Mouse (Mus musculus): ENCODE measurements around the gene Capzb.

DNA sequence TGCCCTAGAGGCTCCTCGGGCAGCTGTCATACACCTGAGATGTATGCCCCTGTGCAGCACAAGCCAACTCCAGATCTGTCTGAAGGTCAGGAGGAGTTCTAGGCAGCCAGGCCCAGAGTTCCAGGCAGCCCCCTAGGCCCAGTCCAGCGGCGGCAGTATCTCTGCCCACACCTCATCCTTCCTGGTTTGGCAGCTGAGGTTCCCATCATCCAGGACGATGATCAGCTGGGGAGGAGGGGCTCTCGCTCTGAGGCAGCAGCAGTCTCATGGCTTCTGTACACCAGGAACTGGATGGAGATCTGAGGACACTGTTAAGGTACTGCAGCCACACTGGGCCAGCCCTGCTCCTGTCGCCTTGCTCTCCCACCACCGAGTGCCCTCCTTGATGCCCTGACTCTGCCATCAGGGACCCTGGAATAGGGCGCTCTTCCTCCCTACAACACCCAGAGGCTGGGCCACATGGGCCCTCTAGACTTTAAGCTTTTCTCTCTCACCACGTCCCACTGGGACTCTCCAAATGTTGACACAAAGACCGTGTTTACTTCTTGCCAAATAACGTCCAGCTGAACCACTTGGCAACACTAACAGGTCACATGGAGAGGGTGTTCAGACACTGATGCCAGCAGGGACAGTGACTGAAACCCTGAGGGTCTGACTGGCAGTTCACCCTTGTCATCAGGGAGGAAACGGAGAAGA is 106.1 kb downstream of the Capzb start:
- TF ChIP-seq CTCF (IDR thresholded peaks at IDR 0.05; ENCODE audit: insufficient read depth, low read length) = no peak
- no peak for TF ChIP-seq POLR2A (IDR thresholded peaks at IDR 0.05; ENCODE audit: borderline replicate concordance, extremely low read depth, low read depth, low read length)

Data from lung, adult 2 months (tissue).